Mouse (Mus musculus) kidney, postnatal 0 days (tissue): ENCODE results near the gene Zic2. TPM values are rescaled to one million over a fixed set of nuclear protein-coding genes. Genes with fewer than 3 reads are reported as not detected.

Experiments used
- ATAC-seq: fragments of 200-750 bp; cut with Nextera tagmentation; replicated peaks from 2 replicates; pipeline ENCODE4 v1.8.0; 2017; ENCODE audit warnings: low read depth, moderate number of reproducible peaks, moderate TSS enrichment, moderate library complexity; ENCODE audit not compliant: low FRiP score
- DNase-seq: peaks from one replicate; pipeline ENCODE4 v3.0.0-alpha.2; 2016; ENCODE audit warnings: low spot score
- H3K27ac ChIP-seq: fragments of 300-500 bp; sonication (generic); 2 replicates; pipeline ENCODE4 v1.5.1; 2014; ENCODE audit warnings: mild to moderate bottlenecking
- H3K27me3 ChIP-seq: fragments of 300-500 bp; sonication (generic); 2 replicates; pipeline ENCODE4 v1.6.1; 2014; ENCODE audit warnings: low read length, mixed read lengths; ENCODE audit not compliant: insufficient read depth
- H3K36me3 ChIP-seq: fragments of 300-500 bp; sonication (generic); 2 replicates; pipeline ENCODE4 v1.6.1; 2014; ENCODE audit warnings: low read length, mixed read lengths; ENCODE audit not compliant: insufficient read depth
- H3K4me1 ChIP-seq: fragments of 300-500 bp; sonication (generic); replicated peaks from 2 replicates; pipeline ENCODE4 v1.6.1; 2014; ENCODE audit warnings: antibody characterized with exemption, low read length, mixed read lengths; ENCODE audit not compliant: insufficient read depth
- H3K4me2 ChIP-seq: fragments of 300-500 bp; sonication (generic); 2 replicates; pipeline ENCODE4 v1.6.1; 2014; ENCODE audit warnings: mild to moderate bottlenecking, low read length, moderate library complexity, mixed read lengths
- H3K4me3 ChIP-seq: fragments of 300-500 bp; sonication (generic); replicated peaks from 2 replicates; pipeline ENCODE4 v1.5.1; 2014; ENCODE audit warnings: low read depth, low read length
- H3K9ac ChIP-seq: fragments of 300-500 bp; sonication (generic); 2 replicates; pipeline ENCODE4 v1.6.1; 2014; ENCODE audit warnings: low read depth, low read length
- H3K9me3 ChIP-seq: fragments of 300-500 bp; sonication (generic); replicated peaks from 2 replicates; pipeline ENCODE4 v1.6.1; 2016; ENCODE audit warnings: low read length, inconsistent platforms, mixed read lengths
- CTCF ChIP-seq: IDR thresholded peaks from 2 replicates; pipeline ENCODE4 v1.5.1; 2016; ENCODE audit warnings: antibody characterized with exemption, low read depth, mild to moderate bottlenecking, moderate library complexity
- WGBS: fragments of 180-500 bp; shearing (Covaris S2); extraction: QIAGEN DNeasy Blood & Tissue Kit; methylation state at CpG from one replicate; pipeline ENCODE4 v1.1.7; 2014; 5-methylcytosine and 5-hydroxymethylcytosine counted together
- polyA plus RNA-seq: library from polyadenylated mRNA; unstranded; fragments of >200 nt; fragmentation: Nextera tagmentation; extraction: Ambion mirVana; gene quantifications from 2 replicates; pipeline ENCODE4 v1.2.1, GENCODE M21; 2015

The Zic2 gene
- polyA plus RNA-seq, 1 experiment from 2014 or later, result not detected

GRCm38 (mm10) chr14:122436850-122437249 is 38.4 kb upstream of the Zic2 start:
- WGBS, result 58% methylated on average over 10 of the region's 10 CpGs
- no peak overlapping the region for H3K27ac ChIP-seq
- ATAC-seq, result no peak
- H3K4me3 ChIP-seq, result no peak overlapping the region
- no peaks in the 10 kb centered on the region for H3K36me3 ChIP-seq
- DNase-seq, result no peak
- H3K9ac ChIP-seq, result no peak overlapping the region
- no peaks in the 10 kb centered on the region for H3K27me3 ChIP-seq
- no peak for TF ChIP-seq CTCF
- H3K4me2 ChIP-seq, result no peak overlapping the region
- no peaks in the 10 kb centered on the region for H3K4me1 ChIP-seq
- H3K9me3 ChIP-seq, result no peaks in the 10 kb centered on the region

GRCm38 (mm10) chr14:122449601-122450495 is 25.4 kb upstream of the Zic2 start:
- ATAC-seq (no peak), DNase-seq (no peak)
- H3K4me2 ChIP-seq, result peak overlapping the region; percentile 54
- H3K36me3 ChIP-seq, result no peaks in the 10 kb centered on the region
- TF ChIP-seq CTCF, result no peak
- H3K9ac ChIP-seq, result no peak overlapping the region
- peak overlapping the region; percentile 27 for H3K4me3 ChIP-seq
- no peaks in the 10 kb centered on the region for H3K9me3 ChIP-seq
- peaks cover 62% of the 10 kb centered on the region for H3K27me3 ChIP-seq
- no peak overlapping the region for H3K27ac ChIP-seq
- 3% methylated on average over 29 of the region's 29 CpGs for WGBS
- H3K4me1 ChIP-seq, result peaks cover 10% of the 10 kb centered on the region; the same call in 1 of the 2 replicates

GRCm38 (mm10) chr14:122450496-122451382 is 24.5 kb upstream of the Zic2 start, which contains the start of gene Gm5089:
Gene Gm5089 (minus strand): TSS chr14:122451115.
- H3K4me2 ChIP-seq, result peak within 1 kb of the TSS; percentile 54
- H3K4me3 ChIP-seq, result peak within 1 kb of the TSS; percentile 27
- TF ChIP-seq CTCF, result no peak
- no peak for DNase-seq
- no peak within 1 kb of the TSS for H3K9ac ChIP-seq
- WGBS, result 1% methylated on average over 59 of the region's 59 CpGs
- no peak within 1 kb of the TSS for H3K27ac ChIP-seq
- no peaks in the 10 kb centered on the region for H3K36me3 ChIP-seq
- peaks cover 69% of the 10 kb centered on the region for H3K27me3 ChIP-seq
- no peaks in the 10 kb centered on the region for H3K9me3 ChIP-seq
- peaks cover 10% of the 10 kb centered on the region; the same call in 1 of the 2 replicates for H3K4me1 ChIP-seq
- peak; percentile 34 for ATAC-seq

GRCm38 (mm10) chr14:122451551-122452145 is 23.6 kb upstream of the Zic2 start:
- WGBS, result 71% methylated on average over 5 of the region's 5 CpGs
- H3K9me3 ChIP-seq, result no peaks in the 10 kb centered on the region
- peaks cover 76% of the 10 kb centered on the region for H3K27me3 ChIP-seq
- no peaks in the 10 kb centered on the region for H3K36me3 ChIP-seq
- no peak overlapping the region for H3K4me3 ChIP-seq
- H3K4me2 ChIP-seq, result no peak overlapping the region
- H3K9ac ChIP-seq, result no peak overlapping the region
- H3K4me1 ChIP-seq, result peaks cover 10% of the 10 kb centered on the region; the same call in 1 of the 2 replicates
- TF ChIP-seq CTCF, result no peak
- no peak for DNase-seq
- ATAC-seq, result no peak
- no peak overlapping the region for H3K27ac ChIP-seq

- TF ChIP-seq CTCF, result no peak
- Histone ChIP-seq H3K36me3 (no peaks in the 10 kb centered on the region), H3K4me2 (peak overlapping the region; percentile 44; the same call in 1 of the 2 replicates), H3K27me3 (peaks cover 74% of the 10 kb centered on the region), H3K27ac (no peak overlapping the region), H3K9me3 (no peaks in the 10 kb centered on the region), H3K9ac (no peak overlapping the region), H3K4me1 (peaks cover 10% of the 10 kb centered on the region; the same call in 1 of the 2 replicates), H3K4me3 (no peak overlapping the region)
- DNase-seq (no peak), ATAC-seq (no peak)
- WGBS, result 34% methylated on average over 13 of the region's 13 CpGs
Observed at GRCm38 (mm10) chr14:122452701-122453387, 22.4 kb upstream of the Zic2 start.
